Mouse (Mus musculus) megakaryocyte, embryonic 14.5 days (primary cell): Measurements from ENCODE around the gene Gpsm2. TPM values are rescaled to one million over a fixed set of nuclear protein-coding genes. Genes with fewer than 3 reads are reported as not detected.

Experiments used
- H3K27me3 ChIP-seq: replicated peaks from 2 replicates; pipeline ENCODE3; 2012; ENCODE audit warnings: inconsistent platforms
- H3K36me3 ChIP-seq: replicated peaks from 2 replicates; pipeline ENCODE3; 2012; ENCODE audit warnings: low read length, inconsistent platforms, mixed read lengths
- H3K4me1 ChIP-seq: 2 replicates; pipeline ENCODE4 v1.6.1; 2012; ENCODE audit warnings: inconsistent platforms
- H3K4me3 ChIP-seq: replicated peaks from 2 replicates; pipeline ENCODE3; 2012; ENCODE audit warnings: moderate library complexity, mild to moderate bottlenecking, inconsistent platforms
- H3K9me3 ChIP-seq: 2 replicates; pipeline ENCODE4 v1.6.1; 2012; ENCODE audit warnings: inconsistent platforms
- FLI1 ChIP-seq: IDR thresholded peaks from 2 replicates; pipeline ENCODE4 v1.6.1; 2012; ENCODE audit warnings: low read length, inconsistent platforms, mixed read lengths
- GATA1 ChIP-seq: IDR thresholded peaks from 3 replicates; pipeline ENCODE4 v1.6.1; 2012; ENCODE audit warnings: mixed read lengths, low read length, inconsistent platforms, borderline replicate concordance
- polyA plus RNA-seq: library from polyadenylated mRNA; stranded (reverse); fragments of >175 nt; gene quantifications from 2 replicates; pipeline ENCODE4 v1.2.3, GENCODE M21; 2012; ENCODE audit warnings: low replicate concordance; ENCODE audit not compliant: insufficient read depth

Gene Gpsm2
- 1.3 and 2.2 TPM in 2 replicates for polyA plus RNA-seq

DNA sequence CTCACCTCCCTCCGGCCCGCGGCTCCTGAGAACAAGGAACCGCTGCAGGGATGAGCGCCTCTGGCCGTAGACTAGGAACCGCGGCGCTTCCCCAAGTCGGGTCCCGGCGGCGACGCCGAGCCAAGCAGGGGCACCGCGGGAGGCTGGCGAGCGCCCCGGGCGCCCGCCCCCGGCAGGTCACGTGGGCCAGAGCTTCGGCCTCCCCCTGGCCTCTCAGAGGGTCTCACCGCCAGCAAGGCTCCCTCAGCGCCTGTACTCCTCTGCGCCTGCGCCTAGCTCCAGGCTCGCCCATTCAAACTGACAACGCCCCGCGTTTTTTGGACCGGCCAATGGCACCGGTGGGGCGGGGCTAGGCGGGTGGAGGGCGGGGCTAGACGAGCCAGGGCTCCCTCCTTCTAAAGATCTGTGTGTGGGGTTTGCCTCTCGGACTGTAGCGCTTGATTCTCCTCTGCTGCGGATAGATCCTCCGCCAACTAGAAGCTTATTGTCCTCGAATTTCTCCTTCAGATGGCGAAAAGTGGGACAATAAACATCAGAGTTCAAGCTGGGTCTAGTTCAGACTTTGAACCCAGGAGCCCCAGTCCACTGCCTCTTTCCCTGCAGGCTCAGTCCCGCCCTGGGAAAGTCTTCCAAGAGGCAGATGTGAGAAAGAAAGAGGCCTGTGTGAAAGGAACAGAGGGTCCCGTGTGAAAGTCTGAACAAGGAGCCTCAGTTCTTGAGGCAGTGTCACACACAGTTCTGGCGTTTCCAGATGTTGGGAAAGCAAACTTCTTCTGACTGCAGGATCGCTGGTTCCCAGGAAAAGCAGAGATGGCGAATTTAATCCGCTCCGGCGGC is at the start of gene Gpsm2:
Gene Gpsm2, minus strand, starts transcription at position 274 of the 837 bp plus-strand sequence.
- Histone ChIP-seq H3K4me3 (peak within 1 kb of the TSS; percentile 94), H3K27me3 (peaks cover 59% of the 10 kb centered on the region), H3K4me1 (peaks cover 54% of the 10 kb centered on the region), H3K36me3 (no peaks in the 10 kb centered on the region), H3K9me3 (peaks cover 18% of the 10 kb centered on the region)
- TF ChIP-seq FLI1 (no peak), GATA1 (no peak)

DNA sequence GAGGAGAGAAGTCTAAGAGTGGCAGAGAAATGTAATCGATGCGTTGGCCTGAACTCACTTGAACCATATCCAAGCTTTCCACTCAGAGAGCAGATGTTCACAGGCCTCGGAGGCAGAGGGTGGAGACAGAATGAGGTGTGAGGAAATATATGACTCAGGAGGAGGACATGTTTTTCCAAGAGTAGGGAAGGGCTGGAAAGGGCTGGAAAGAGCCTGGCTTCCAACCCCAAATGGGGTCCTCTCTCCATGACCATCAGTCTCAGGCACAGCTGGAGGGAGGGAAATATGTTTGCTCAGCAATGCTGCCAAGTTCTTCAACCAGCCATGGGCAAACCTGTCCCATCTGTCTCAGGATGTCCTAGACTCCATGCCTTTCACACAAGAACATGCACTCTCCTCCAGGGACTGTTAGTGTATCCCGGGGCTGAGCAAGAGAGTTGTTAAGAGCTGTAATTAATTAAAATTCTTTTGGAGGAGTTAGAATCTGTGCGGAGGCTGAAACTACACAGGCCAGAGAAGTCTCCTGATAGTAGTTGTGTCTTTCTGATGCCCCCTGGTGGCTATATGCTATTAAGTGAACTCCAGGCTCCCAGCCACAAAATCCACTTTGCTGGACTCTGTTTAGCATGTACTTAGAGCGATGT is 48.7 kb upstream of the Gpsm2 start:
- peaks cover 64% of the 10 kb centered on the region for H3K27me3 ChIP-seq

DNA sequence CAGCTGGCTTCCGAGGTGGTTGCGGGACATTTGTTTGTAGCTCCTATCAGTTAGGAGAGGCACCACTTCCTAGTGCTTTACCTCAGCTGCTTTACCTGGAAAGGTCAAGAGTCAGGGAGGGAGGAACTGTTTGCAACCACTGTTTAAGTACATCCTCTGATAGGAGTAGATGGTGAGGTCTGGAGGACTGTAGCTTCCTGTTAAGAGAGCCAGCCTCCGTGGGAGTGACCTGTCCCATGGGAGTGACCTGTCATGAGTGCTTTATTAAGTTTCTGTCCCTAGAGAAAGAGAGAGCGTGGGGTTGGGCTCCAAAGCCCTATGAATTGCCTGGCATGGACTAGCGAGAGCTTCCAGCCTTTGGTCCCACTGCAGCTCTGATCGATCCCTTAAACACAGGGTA is 47.4 kb upstream of the Gpsm2 start:
- Histone ChIP-seq H3K27me3 (peaks cover 66% of the 10 kb centered on the region), H3K4me1 (peaks cover 18% of the 10 kb centered on the region), H3K36me3 (no peaks in the 10 kb centered on the region), H3K9me3 (peaks cover 9% of the 10 kb centered on the region), H3K4me3 (no peak overlapping the region)
- TF ChIP-seq GATA1, result no peak
- no peak for TF ChIP-seq FLI1

More for the DNA sequence above, 48.7 kb upstream of the Gpsm2 start:
- no peak for TF ChIP-seq GATA1
- no peak for TF ChIP-seq FLI1
- Histone ChIP-seq H3K36me3 (no peaks in the 10 kb centered on the region), H3K4me1 (peaks cover 18% of the 10 kb centered on the region), H3K4me3 (no peak overlapping the region), H3K9me3 (peaks cover 5% of the 10 kb centered on the region)

DNA sequence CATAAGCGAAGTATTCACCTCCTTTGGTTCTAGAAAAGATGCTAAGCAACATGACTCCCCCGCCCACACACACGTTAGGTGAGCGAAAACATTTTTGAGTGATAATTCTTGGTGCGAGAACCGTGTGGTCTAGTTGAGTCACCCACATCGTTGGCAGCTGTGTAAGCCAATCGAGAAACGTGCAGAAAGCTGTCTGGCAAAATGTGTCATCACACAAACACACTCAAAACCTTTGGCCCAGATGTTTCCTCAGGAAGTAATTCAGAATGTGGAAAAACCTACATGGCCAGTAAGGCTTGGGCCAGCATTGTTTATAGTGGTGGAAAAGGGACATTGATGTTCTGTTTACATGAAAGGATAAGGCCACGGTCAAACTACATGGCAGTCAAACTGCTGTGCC is 45.3 kb upstream of the Gpsm2 start:
- Histone ChIP-seq H3K36me3 (no peaks in the 10 kb centered on the region), H3K4me3 (no peak overlapping the region), H3K4me1 (peaks cover 15% of the 10 kb centered on the region), H3K9me3 (peaks cover 9% of the 10 kb centered on the region), H3K27me3 (peaks cover 79% of the 10 kb centered on the region)
- TF ChIP-seq FLI1, result no peak
- no peak for TF ChIP-seq GATA1

DNA sequence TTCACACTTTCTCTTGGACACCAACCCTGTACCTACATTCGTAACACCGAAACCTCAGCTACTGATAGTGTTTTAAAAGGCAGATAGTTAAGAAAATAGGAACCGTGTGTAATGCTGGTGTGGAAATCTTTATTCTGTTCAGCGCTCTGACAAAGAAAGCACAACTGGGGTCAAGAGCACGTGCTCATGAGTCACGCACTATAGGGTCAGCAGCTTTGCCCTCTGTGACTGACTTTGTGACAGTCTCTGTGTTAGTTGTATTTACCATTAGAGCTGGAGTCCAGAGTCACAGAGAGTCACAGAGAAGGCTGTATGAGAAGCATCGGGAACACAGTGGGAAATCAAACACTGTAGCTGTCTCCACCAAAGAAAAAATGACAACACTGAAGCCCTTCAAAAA is 44.8 kb upstream of the Gpsm2 start:
- no peak for TF ChIP-seq GATA1
- no peak for TF ChIP-seq FLI1
- Histone ChIP-seq H3K27me3 (peaks cover 78% of the 10 kb centered on the region), H3K9me3 (peaks cover 9% of the 10 kb centered on the region), H3K36me3 (no peaks in the 10 kb centered on the region), H3K4me1 (peaks cover 12% of the 10 kb centered on the region), H3K4me3 (no peak overlapping the region)

DNA sequence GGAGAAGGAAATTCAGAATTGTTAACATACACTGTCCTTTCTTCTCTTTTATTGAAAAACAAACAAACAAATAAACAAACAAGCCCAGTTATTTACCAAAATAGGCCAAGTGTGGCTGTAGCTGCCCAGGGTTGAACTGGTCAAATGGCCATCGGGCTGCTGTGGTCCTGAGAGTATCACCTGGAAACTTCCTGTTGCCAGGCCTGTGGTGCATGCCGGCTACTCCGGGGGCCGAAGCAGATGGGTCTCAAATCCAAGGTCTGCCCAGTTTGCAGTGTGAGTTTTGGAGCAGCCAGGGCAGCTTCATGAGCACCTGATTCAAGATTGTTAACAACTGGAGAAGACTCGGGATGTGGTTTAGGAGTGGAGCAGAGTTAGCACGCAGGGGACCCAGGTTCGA is 43.4 kb upstream of the Gpsm2 start:
- TF ChIP-seq GATA1 (no peak), FLI1 (no peak)
- H3K4me1 ChIP-seq, result peaks cover 12% of the 10 kb centered on the region
- no peaks in the 10 kb centered on the region for H3K36me3 ChIP-seq
- peaks cover 83% of the 10 kb centered on the region for H3K27me3 ChIP-seq
- peaks cover 9% of the 10 kb centered on the region for H3K9me3 ChIP-seq
- no peak overlapping the region for H3K4me3 ChIP-seq

DNA sequence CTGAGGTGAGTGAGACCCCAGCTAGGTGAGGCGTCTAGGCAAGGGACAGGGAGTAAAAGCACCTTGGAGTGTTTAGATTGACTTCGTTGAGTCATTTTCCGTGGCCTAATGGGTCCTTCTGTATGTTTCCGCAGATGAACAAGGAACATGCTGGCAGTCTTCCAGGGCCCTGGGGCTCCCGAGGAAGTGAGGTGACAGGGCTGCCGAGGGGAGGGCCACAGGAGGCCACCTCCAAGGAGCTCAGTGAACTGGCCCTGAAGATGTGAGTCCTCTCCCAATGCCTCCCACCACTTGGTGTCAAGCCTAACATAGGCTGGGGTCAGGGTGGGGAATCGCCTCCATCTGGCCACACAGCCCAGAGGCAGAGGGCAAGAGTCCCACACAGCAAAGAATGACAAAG is 42.9 kb upstream of the Gpsm2 start:
- Histone ChIP-seq H3K9me3 (peaks cover 9% of the 10 kb centered on the region), H3K27me3 (peaks cover 87% of the 10 kb centered on the region), H3K36me3 (no peaks in the 10 kb centered on the region), H3K4me3 (no peak overlapping the region), H3K4me1 (peaks cover 12% of the 10 kb centered on the region)
- TF ChIP-seq GATA1, result no peak
- no peak for TF ChIP-seq FLI1

DNA sequence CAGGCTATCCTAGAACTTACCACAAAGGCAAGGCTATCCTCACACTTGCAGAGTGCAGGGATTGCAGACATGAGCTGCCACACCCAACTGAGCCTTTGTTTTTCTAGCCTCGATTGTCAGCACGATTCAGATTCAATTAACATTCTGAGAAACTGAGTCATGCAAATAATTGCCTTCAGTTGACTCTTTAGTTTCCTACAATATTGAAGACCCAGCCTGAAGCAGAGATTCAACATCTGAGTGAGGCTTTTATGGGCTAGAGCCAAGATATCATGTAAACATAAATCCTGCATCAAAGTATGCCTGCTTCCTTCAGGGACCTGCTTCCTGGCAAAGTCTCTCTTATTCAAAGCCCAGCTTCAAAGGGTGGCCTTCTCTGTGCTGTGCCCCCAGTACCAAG is 41.6 kb upstream of the Gpsm2 start:
- Histone ChIP-seq H3K4me1 (peaks cover 9% of the 10 kb centered on the region), H3K36me3 (no peaks in the 10 kb centered on the region)
- TF ChIP-seq FLI1, result no peak
- TF ChIP-seq GATA1, result no peak

DNA sequence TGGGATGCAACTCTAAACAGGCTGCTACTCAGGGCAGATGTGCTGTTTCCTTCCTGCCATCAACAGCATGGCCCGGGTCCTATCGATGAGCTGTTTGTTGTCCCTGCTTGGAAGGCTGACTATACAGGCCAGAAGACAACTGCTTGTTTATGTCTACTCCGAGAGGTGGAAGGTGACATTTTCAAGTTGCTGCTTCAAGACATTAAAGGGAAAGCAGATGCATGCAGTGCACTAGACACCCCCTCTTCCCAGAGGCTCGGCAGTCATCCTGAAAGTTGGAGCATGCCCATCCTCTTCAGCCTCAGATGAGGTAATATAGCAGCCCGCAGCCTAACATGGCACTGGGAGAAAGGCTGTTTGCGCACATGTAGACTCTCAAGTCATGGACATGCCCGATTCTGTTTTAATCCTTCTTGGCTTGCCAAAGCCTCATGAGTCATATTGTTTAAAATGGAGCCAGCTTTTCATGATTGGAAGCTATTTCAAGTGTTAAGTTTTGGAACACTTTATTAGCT is 40.5 kb upstream of the Gpsm2 start:
- no peak for TF ChIP-seq FLI1
- no peak for TF ChIP-seq GATA1
- Histone ChIP-seq H3K4me1 (peaks cover 9% of the 10 kb centered on the region), H3K4me3 (no peak overlapping the region), H3K36me3 (no peaks in the 10 kb centered on the region), H3K9me3 (peaks cover 9% of the 10 kb centered on the region), H3K27me3 (peaks cover 86% of the 10 kb centered on the region)

More for the DNA sequence above, 41.6 kb upstream of the Gpsm2 start:
- Histone ChIP-seq H3K4me3 (no peak overlapping the region), H3K9me3 (peaks cover 9% of the 10 kb centered on the region), H3K27me3 (peaks cover 85% of the 10 kb centered on the region)

DNA sequence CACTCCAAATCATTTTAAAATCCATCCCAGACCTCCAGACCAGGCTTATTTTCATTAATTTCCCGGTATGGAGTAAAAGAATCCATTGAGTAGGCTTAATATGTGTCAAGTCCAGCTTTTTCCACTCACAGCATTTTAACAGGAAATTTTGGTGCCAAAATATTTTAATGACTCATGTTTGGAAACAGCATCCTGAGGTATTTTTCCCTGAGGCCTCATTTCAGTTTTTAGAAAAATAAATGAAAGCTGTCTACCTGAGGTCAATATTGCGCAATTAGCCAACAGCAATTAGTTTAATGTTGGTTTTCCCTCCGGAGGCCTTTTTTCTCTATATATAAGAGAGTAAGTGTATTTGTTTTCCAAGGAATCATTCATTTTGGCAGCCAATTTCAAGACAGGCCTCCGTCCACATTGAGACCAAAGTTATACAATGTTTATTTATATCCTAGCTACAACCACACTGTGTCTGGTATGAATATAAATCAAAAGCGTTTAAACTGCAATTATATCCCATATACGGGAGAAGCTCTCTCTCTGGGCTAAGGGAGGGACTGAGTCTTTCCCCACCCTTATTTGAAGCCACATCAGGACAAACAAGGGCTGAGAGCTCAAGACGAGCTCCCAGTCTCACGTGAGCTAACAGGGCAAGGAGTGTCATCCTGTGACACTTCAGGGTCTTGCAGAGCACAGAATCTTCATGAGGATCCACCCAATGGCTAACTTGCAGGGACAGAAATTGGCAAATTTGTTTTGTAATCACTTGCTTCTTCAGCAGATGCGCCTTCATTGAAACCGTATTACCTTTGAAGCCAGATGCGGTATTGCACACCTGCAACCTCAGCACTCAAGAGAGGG is 37.7 kb upstream of the Gpsm2 start:
- H3K27me3 ChIP-seq, result peaks cover 79% of the 10 kb centered on the region
- H3K4me1 ChIP-seq, result peaks cover 5% of the 10 kb centered on the region; the same call in 1 of the 2 replicates
- TF ChIP-seq GATA1 (no peak), FLI1 (no peak)
- H3K36me3 ChIP-seq, result no peaks in the 10 kb centered on the region
- no peaks in the 10 kb centered on the region for H3K9me3 ChIP-seq
- no peak overlapping the region for H3K4me3 ChIP-seq
